Mouse (Mus musculus): Measurements from ENCODE around the gene Pck2. TPM values are rescaled to one million over a fixed set of nuclear protein-coding genes. Genes with fewer than 3 reads are reported as not detected.

Pck2 gene
- polyA plus RNA-seq, 1 experiment = 87.9 TPM

DNA sequence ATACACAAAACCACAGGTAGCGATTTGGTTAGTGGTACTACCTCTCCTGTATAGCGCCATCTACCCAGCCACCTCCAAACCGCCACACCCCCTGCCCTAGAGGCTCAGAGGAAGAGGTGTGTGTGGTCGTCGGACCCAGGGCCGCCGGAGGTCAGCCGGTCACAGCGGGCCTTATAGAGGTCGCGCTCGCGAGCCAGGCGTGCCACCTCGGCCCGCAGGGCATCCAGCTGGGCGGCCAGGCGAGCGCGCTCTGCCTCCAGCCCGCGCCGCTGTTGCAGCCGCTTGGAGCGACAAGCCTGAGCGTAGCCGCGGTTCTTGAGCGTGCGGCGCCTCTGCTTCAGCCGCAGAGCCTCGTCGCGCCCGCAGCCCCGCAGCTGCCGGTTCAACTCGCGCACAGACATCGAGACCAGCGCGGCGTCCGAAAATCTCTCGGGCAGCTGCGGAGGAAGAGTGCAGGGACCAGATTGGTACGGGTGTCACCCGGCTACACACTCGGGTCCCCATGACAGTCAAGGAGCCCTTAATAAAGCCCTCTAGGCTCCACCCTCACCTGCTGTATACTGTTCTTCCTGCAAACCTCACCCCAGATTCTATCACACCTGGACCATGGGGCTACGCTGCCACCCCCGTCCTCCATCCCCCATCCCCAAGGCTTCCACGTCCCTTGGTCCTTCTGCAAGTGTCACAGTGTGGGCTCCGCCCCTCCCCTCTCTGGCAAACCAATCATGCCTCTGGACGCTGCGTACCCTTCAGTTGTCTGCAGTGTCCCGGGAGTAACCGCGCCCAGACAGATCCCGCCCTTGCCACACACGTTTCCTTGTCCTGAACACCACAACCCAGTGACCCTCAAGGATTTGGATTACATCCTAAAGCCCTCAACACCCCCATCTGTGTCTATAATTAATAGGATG is 19.4 kb upstream of the Pck2 start:
- Histone ChIP-seq H3ac (ENCODE audit: control insufficient read depth, insufficient read length, low read depth) (no peak overlapping the region), H3K27me3 (ENCODE audit: control insufficient read depth, insufficient read depth, insufficient read length) (peaks cover 76% of the 10 kb centered on the region), H3K36me3 (ENCODE audit: control insufficient read depth, insufficient read depth) (no peaks in the 10 kb centered on the region), H3K4me3 (ENCODE audit: insufficient read depth, poor library complexity, severe bottlenecking) (no peak overlapping the region), H3K79me2 (ENCODE audit: control insufficient read depth, insufficient read depth) (no peaks in the 10 kb centered on the region), H3K79me3 (ENCODE audit: low read depth) (no peaks in the 10 kb centered on the region)
- no peak for TF ChIP-seq FOSL1 (IDR thresholded peaks at IDR 0.05; ENCODE audit: insufficient read depth, low read length, poor library complexity, severe bottlenecking)
- no peak for TF ChIP-seq CEBPB (IDR thresholded peaks at IDR 0.05; ENCODE audit: low read depth)
- TF ChIP-seq USF1 (IDR thresholded peaks at IDR 0.05; ENCODE audit: low read depth) = no peak
- TF ChIP-seq MYOD1 (IDR thresholded peaks at IDR 0.05; ENCODE audit: control insufficient read depth, insufficient read length, low read depth) = no peak
- no peak for TF ChIP-seq CTCF (IDR thresholded peaks at IDR 0.05; ENCODE audit: control insufficient read depth, insufficient read depth, insufficient read length)
- no peak for TF ChIP-seq MYOG (IDR thresholded peaks at IDR 0.05; ENCODE audit: control insufficient read depth, extremely low read depth, insufficient read length)
- no peak for TF ChIP-seq MAX (IDR thresholded peaks at IDR 0.05)

DNA sequence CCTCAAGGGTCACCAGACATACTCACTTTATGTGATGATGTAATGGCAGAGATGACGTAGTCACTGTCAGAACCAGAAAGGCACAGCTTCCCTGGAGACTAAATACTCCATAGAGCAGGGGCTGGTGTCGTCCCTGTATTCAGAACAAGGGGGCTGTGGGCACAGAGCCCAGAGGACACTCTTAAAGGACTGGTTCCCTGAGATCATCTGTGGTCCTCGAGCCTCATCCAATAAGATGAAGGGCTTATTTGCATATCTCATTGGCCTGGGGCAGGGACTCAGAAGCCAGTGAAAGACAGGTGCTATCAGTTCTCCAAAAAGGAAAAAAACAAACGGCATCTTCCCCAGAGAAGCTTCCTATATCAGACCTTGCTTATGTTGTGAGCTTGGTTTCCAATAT is 16.0 kb upstream of the Pck2 start:
- Histone ChIP-seq H3K36me3 (ENCODE audit: control insufficient read depth, insufficient read depth) (no peaks in the 10 kb centered on the region), H3K27me3 (ENCODE audit: control insufficient read depth, insufficient read depth, insufficient read length) (peaks cover 49% of the 10 kb centered on the region), H3K79me3 (ENCODE audit: low read depth) (no peaks in the 10 kb centered on the region), H3ac (ENCODE audit: control insufficient read depth, insufficient read length, low read depth) (no peak overlapping the region), H3K4me3 (ENCODE audit: insufficient read depth, poor library complexity, severe bottlenecking) (no peak overlapping the region), H3K79me2 (ENCODE audit: control insufficient read depth, insufficient read depth) (no peaks in the 10 kb centered on the region)
- no peak for TF ChIP-seq CEBPB (IDR thresholded peaks at IDR 0.05; ENCODE audit: low read depth)
- no peak for TF ChIP-seq MYOG (IDR thresholded peaks at IDR 0.05; ENCODE audit: control insufficient read depth, extremely low read depth, insufficient read length)
- TF ChIP-seq FOSL1 (IDR thresholded peaks at IDR 0.05; ENCODE audit: insufficient read depth, low read length, poor library complexity, severe bottlenecking) = no peak
- TF ChIP-seq MYOD1 (IDR thresholded peaks at IDR 0.05; ENCODE audit: control insufficient read depth, insufficient read length, low read depth) = no peak
- TF ChIP-seq MAX (IDR thresholded peaks at IDR 0.05) = no peak
- TF ChIP-seq CTCF (IDR thresholded peaks at IDR 0.05; ENCODE audit: control insufficient read depth, insufficient read depth, insufficient read length) = no peak
- TF ChIP-seq USF1 (IDR thresholded peaks at IDR 0.05; ENCODE audit: low read depth) = no peak

GRCm38 (mm10) chr14:55524785-55525184 is 15.3 kb upstream of the Pck2 start, which contains the start of gene Nrl:
TSS of gene Nrl (minus strand) at chr14:55524981.
- Histone ChIP-seq H3K36me3 (ENCODE audit: control insufficient read depth, insufficient read depth) (no peaks in the 10 kb centered on the region), H3K4me3 (ENCODE audit: insufficient read depth, poor library complexity, severe bottlenecking) (no peak within 1 kb of the TSS), H3ac (ENCODE audit: control insufficient read depth, insufficient read length, low read depth) (no peak within 1 kb of the TSS), H3K27me3 (ENCODE audit: control insufficient read depth, insufficient read depth, insufficient read length) (peaks cover 49% of the 10 kb centered on the region), H3K79me2 (ENCODE audit: control insufficient read depth, insufficient read depth) (no peaks in the 10 kb centered on the region), H3K79me3 (ENCODE audit: low read depth) (no peaks in the 10 kb centered on the region)
- TF ChIP-seq MYOG (IDR thresholded peaks at IDR 0.05; ENCODE audit: control insufficient read depth, extremely low read depth, insufficient read length) (no peak), MYOD1 (IDR thresholded peaks at IDR 0.05; ENCODE audit: control insufficient read depth, insufficient read length, low read depth) (no peak), FOSL1 (IDR thresholded peaks at IDR 0.05; ENCODE audit: insufficient read depth, low read length, poor library complexity, severe bottlenecking) (no peak), USF1 (IDR thresholded peaks at IDR 0.05; ENCODE audit: low read depth) (no peak), MAX (IDR thresholded peaks at IDR 0.05) (no peak)

DNA sequence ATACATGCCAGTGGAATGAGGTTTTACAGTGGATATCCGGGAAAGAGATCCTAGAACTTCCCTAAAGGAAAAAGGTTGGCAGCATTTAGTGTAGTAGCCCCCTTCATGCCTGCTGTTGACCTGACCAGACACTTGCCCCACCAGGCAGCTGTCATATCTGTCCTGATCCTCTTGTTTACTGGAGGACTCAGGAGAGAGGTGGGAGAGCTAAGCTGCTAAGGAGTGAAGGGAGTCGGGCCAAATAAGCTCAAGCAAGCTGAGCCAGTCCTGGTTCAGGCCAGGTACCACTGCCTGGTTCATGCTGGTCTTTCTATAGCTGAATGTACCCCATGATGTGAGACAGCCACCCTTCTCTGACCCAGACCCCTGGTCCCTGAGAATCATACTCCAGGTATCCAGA is 13.4 kb upstream of the Pck2 start:
- TF ChIP-seq USF1 (IDR thresholded peaks at IDR 0.05; ENCODE audit: low read depth) = no peak
- H3K4me3 ChIP-seq (ENCODE audit: insufficient read depth, poor library complexity, severe bottlenecking) = no peak overlapping the region
- H3K79me3 ChIP-seq (ENCODE audit: low read depth) = no peaks in the 10 kb centered on the region
- H3K27me3 ChIP-seq (ENCODE audit: control insufficient read depth, insufficient read depth, insufficient read length) = peaks cover 41% of the 10 kb centered on the region
- no peaks in the 10 kb centered on the region for H3K79me2 ChIP-seq (ENCODE audit: control insufficient read depth, insufficient read depth)
- H3K36me3 ChIP-seq (ENCODE audit: control insufficient read depth, insufficient read depth) = no peaks in the 10 kb centered on the region
- no peak overlapping the region for H3ac ChIP-seq (ENCODE audit: control insufficient read depth, insufficient read length, low read depth)

DNA sequence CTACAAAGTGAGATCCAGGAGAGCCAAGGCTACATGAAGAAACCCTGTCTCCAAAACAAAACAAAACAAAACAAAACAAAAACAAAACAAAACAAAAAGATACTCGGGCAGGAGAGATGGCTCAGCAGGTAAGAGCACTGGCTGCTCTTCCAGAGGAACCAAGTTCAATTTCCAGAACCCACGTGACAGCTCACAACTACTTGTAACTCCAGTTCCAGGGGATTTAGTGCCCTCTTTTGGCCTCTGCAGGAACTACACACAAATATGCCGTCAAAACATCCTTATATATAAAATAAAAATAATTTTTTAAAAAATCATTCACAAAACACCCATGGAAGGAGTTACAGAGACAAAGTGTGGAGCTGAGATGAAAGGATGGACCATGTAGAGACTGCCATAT is 12.1 kb upstream of the Pck2 start:
- Histone ChIP-seq H3K79me3 (ENCODE audit: low read depth) (no peaks in the 10 kb centered on the region), H3ac (ENCODE audit: control insufficient read depth, insufficient read length, low read depth) (no peak overlapping the region), H3K27me3 (ENCODE audit: control insufficient read depth, insufficient read depth, insufficient read length) (peaks cover 38% of the 10 kb centered on the region), H3K79me2 (ENCODE audit: control insufficient read depth, insufficient read depth) (no peaks in the 10 kb centered on the region), H3K36me3 (ENCODE audit: control insufficient read depth, insufficient read depth) (no peaks in the 10 kb centered on the region), H3K4me3 (ENCODE audit: insufficient read depth, poor library complexity, severe bottlenecking) (no peak overlapping the region)
- TF ChIP-seq USF1 (IDR thresholded peaks at IDR 0.05; ENCODE audit: low read depth) = peak; percentile 91
- TF ChIP-seq CTCF (IDR thresholded peaks at IDR 0.05; ENCODE audit: control insufficient read depth, insufficient read depth, insufficient read length) = no peak

GRCm38 (mm10) chr14:55536116-55536745 is 3.8 kb upstream of the Pck2 start:
- Histone ChIP-seq H3K4me3 (ENCODE audit: insufficient read depth, poor library complexity, severe bottlenecking) (no peak overlapping the region), H3K27me3 (ENCODE audit: control insufficient read depth, insufficient read depth, insufficient read length) (peaks cover 16% of the 10 kb centered on the region), H3K79me2 (ENCODE audit: control insufficient read depth, insufficient read depth) (peaks cover 8% of the 10 kb centered on the region), H3ac (ENCODE audit: control insufficient read depth, insufficient read length, low read depth) (no peak overlapping the region), H3K36me3 (ENCODE audit: control insufficient read depth, insufficient read depth) (no peaks in the 10 kb centered on the region), H3K79me3 (ENCODE audit: low read depth) (no peaks in the 10 kb centered on the region)
- TF ChIP-seq MYOD1 (IDR thresholded peaks at IDR 0.05; ENCODE audit: control insufficient read depth, insufficient read length, low read depth) = no peak
- no peak for TF ChIP-seq FOSL1 (IDR thresholded peaks at IDR 0.05; ENCODE audit: insufficient read depth, low read length, poor library complexity, severe bottlenecking)
- TF ChIP-seq CTCF (IDR thresholded peaks at IDR 0.05; ENCODE audit: control insufficient read depth, insufficient read depth, insufficient read length) = peak; percentile 72
- no peak for TF ChIP-seq MAX (IDR thresholded peaks at IDR 0.05)
- TF ChIP-seq USF1 (IDR thresholded peaks at IDR 0.05; ENCODE audit: low read depth) = no peak
- no peak for TF ChIP-seq CEBPB (IDR thresholded peaks at IDR 0.05; ENCODE audit: low read depth)
- no peak for TF ChIP-seq MYOG (IDR thresholded peaks at IDR 0.05; ENCODE audit: control insufficient read depth, extremely low read depth, insufficient read length)

Data from C2C12 (cell line).